Mouse (Mus musculus) C2C12 (cell line): Measurements from ENCODE around the gene Pnkp. TPM values are rescaled to one million over a fixed set of nuclear protein-coding genes. Genes with fewer than 3 reads are reported as not detected.

Source experiments
- H3K27me3 ChIP-seq: one replicate; pipeline ENCODE4 v1.6.1; 2011; ENCODE audit not compliant: control insufficient read depth, insufficient read depth, insufficient read length
- H3K36me3 ChIP-seq: one replicate; pipeline ENCODE4 v1.6.1; 2011; ENCODE audit not compliant: control insufficient read depth, insufficient read depth
- H3K4me3 ChIP-seq: one replicate; pipeline ENCODE4 v1.5.1; 2011; ENCODE audit warnings: mild to moderate bottlenecking, control low read depth; ENCODE audit not compliant: poor library complexity, insufficient read depth, severe bottlenecking
- H3K79me2 ChIP-seq: one replicate; pipeline ENCODE4 v1.6.1; 2011; ENCODE audit not compliant: control insufficient read depth, insufficient read depth
- H3K79me3 ChIP-seq: one replicate; pipeline ENCODE4 v1.6.1; 2011; ENCODE audit warnings: low read depth, control low read depth
- H3ac ChIP-seq: one replicate; pipeline ENCODE3; 2011; ENCODE audit warnings: low read depth; ENCODE audit not compliant: control insufficient read depth, insufficient read length
- CEBPB ChIP-seq: IDR thresholded peaks from one replicate; pipeline ENCODE4 v1.6.1; 2011; ENCODE audit warnings: low read depth, mild to moderate bottlenecking, control low read depth, moderate library complexity
- CTCF ChIP-seq: IDR thresholded peaks from one replicate; pipeline ENCODE4 v1.5.1; 2011; ENCODE audit not compliant: control insufficient read depth, insufficient read depth, insufficient read length
- FOSL1 ChIP-seq: IDR thresholded peaks from one replicate; pipeline ENCODE4 v1.8.0; 2011; ENCODE audit warnings: mild to moderate bottlenecking, low read length; ENCODE audit not compliant: poor library complexity, insufficient read depth, severe bottlenecking
- MAX ChIP-seq: IDR thresholded peaks from one replicate; pipeline ENCODE4 v1.6.1; 2011; ENCODE audit warnings: mild to moderate bottlenecking, control low read depth
- MYOD1 ChIP-seq: IDR thresholded peaks from one replicate; pipeline ENCODE4 v1.6.1; 2011; ENCODE audit warnings: low read depth; ENCODE audit not compliant: control insufficient read depth, insufficient read length
- MYOG ChIP-seq: IDR thresholded peaks from one replicate; pipeline ENCODE4 v1.6.1; 2011; ENCODE audit not compliant: control insufficient read depth, insufficient read length; ENCODE audit errors: extremely low read depth
- USF1 ChIP-seq: IDR thresholded peaks from one replicate; pipeline ENCODE4 v1.6.1; 2011; ENCODE audit warnings: low read depth, mild to moderate bottlenecking, control low read depth, moderate library complexity
- polyA plus RNA-seq: library from polyadenylated mRNA; unstranded; fragments of >200 nt; fragmentation: generic; extraction: Trizol; gene quantifications from one replicate; pipeline ENCODE4 v1.2.1, GENCODE M21; 2012; ENCODE audit warnings: missing spikeins

Pnkp gene
- polyA plus RNA-seq, 1 experiment: 32.0 TPM

DNA sequence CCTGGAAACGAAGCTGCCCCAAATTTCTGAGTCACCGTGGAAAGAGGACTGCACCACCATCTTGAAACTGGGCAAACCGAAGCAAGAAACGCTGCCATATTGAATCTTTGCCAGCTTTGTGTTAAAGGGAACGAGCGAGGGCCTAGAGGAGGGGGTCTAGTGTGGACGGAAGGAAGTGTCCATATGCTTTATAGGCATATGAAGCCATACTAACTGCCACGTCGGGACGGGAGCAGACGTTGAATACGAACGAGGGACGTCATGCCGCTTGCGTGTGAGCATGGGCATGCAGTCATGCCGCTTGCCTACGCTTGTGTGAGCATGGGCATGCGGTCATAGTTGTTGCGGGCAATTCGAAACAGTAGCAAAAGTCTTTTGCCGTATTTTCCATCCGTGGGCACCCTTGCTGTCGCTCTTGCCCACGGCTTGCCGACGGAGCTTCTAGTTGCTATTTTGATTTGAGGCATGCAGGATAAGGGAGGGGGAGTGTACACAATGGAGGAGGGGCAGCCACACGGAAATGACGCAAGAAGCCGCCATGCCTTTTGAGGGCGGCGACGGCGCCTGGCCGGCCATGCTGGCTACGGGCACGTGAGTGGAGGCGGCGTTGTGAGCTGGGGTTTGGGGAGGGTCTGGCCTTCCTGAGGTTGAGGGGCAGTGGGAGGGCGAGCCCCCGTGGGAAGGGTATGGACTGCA is 7.4 kb upstream of the Pnkp start:
- peaks cover 24% of the 10 kb centered on the region for H3K79me3 ChIP-seq
- peak overlapping the region; percentile 82 for H3K4me3 ChIP-seq
- no peak for TF ChIP-seq MYOG
- TF ChIP-seq MAX: peak; percentile 60
- no peak for TF ChIP-seq FOSL1
- TF ChIP-seq USF1: peak; percentile 46
- TF ChIP-seq CEBPB: peak; percentile 56
- TF ChIP-seq CTCF: no peak
- no peak for TF ChIP-seq MYOD1
- peaks cover 17% of the 10 kb centered on the region for H3K36me3 ChIP-seq
- no peaks in the 10 kb centered on the region for H3K27me3 ChIP-seq
- H3K79me2 ChIP-seq: peaks cover 53% of the 10 kb centered on the region
- H3ac ChIP-seq: peak overlapping the region; percentile 93

DNA sequence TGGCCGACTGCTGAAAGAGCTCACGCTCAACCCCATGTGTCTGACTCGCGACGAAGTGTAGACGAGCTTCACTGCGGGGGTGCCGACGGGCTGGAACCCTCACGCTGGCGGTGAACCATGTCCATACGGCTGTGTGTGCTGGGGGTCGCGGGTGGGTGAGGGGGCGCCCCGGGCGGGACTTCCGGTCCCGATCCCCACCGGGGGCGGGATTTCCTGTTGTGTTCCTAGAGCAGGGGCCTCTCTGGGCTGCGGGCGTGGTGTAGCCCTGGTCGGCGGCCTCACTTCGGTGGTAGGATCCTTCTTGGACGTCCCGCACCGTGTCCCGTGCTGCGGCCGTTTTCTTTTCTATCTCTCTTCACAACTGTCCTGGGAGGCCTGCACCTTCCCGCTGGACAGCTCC is 6.8 kb upstream of the Pnkp start:
- H3K36me3 ChIP-seq: peaks cover 17% of the 10 kb centered on the region
- H3K27me3 ChIP-seq: no peaks in the 10 kb centered on the region
- peaks cover 24% of the 10 kb centered on the region for H3K79me3 ChIP-seq
- peaks cover 53% of the 10 kb centered on the region for H3K79me2 ChIP-seq
- no peak for TF ChIP-seq FOSL1
- H3ac ChIP-seq: peak overlapping the region; percentile 93
- peak overlapping the region; percentile 82 for H3K4me3 ChIP-seq

DNA sequence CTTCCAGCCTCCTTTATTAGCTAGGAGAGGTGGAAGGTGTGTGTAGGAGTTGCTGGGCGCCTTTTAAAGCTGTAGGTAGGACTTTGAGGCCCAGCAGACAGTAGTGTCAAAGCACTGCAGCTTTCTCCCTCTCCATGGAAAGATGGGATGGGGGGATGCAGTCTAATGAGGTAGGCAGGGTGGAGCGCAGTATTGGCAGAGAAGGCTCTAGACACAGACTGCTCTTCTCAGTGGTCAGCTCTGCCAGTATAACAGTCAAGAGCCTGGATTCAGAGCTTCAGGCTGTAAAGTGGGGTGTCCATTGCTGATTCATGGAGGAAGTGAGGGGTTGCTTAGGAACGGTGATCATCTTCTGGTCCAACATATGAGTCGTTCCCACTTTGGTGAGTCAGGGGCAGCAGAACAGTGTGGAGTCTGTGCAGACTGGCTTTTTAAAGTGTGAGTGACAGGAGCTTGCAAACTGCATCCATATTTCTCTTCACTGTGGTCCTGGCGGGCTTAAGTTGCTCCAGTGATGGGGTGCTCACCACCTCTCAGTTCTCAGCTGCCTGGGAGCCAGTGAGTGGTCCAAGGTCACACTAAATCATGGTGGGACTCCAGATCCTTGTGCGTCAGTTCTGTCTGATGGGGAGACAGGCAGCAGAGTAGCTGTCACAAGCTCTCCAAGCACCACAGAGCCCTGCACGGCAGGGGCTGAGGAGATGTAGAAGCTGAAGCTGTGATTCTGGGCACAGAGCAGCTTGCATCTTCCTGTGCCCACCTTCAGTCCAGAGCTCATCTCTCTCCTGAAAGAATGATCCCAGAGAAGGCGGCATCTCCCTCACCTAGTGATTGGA is 5.9 kb upstream of the Pnkp start:
- TF ChIP-seq CEBPB (no peak), MYOG (no peak), CTCF (no peak)
- Histone ChIP-seq H3K79me3 (peaks cover 24% of the 10 kb centered on the region), H3K27me3 (no peaks in the 10 kb centered on the region), H3K36me3 (peaks cover 15% of the 10 kb centered on the region), H3K4me3 (peak overlapping the region; percentile 82), H3K79me2 (peaks cover 53% of the 10 kb centered on the region), H3ac (peak overlapping the region; percentile 71)

DNA sequence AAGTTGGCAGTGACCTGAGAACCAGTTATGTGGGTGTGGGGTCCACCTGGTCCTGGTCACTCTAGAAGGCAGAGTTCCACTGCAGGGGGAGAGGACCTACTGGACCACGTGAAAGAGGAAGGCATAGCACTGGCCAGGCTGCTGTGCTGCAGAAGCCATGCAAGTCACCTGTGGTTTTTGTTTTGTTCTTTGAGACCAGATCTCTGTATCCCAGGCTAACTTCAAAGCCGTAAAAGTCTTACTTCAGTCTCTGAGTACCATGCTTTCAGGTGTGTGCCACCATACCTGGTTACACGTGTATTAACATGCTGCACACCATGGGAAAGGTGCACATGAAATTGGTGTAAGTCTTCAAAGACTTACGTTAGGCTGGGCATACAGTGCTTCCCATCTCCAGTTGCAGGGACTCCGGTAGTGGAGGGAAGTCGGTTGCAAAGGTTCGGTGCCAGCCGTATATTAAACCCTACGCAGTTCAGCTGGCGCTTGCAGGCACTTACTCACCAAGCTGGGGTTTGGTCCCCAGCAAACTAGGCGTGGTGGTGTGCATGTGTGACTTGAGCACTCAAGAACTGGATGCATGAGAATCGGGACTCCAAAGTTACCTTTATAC is 5.2 kb upstream of the Pnkp start:
- Histone ChIP-seq H3K79me3 (peaks cover 24% of the 10 kb centered on the region), H3K79me2 (peaks cover 53% of the 10 kb centered on the region), H3K27me3 (no peaks in the 10 kb centered on the region), H3K36me3 (peaks cover 9% of the 10 kb centered on the region), H3ac (no peak overlapping the region), H3K4me3 (no peak overlapping the region)
- TF ChIP-seq CEBPB: no peak

DNA sequence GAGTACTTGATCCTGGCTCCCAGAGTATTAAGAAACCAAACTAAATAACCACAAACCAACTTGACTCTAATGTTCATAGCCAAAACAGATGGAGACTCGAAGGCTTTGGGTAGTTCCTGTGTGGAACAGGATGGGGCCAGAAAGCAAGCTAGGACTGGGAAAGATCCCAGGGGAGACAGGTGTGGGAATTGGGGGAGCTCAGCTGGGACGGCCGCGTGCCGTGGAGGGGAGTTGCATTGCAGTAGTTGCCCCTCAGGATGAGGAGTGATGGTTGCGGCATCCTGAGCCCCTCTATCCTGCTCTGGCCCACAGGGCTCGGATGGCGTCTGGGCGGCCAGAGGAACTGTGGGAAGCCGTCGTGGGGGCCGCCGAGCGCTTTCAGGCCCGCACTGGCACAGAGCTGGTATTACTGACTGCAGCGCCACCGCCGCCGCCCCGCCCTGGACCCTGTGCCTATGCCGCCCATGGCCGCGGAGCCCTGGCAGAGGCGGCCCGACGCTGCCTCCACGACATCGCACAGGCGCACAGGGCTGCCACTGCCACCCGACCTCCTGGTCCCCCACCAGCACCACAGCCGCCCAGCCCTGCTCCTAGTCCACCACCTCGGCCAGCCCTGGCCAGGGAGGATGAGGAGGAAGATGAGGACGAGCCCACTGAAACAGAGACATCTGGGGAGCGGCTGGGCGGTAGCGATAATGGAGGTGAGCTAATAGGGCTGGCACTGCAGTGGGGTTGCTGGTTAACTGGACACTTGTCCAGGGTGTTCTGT is 4.5 kb upstream of the Pnkp start:
- Histone ChIP-seq H3K79me2 (peaks cover 54% of the 10 kb centered on the region), H3K27me3 (no peaks in the 10 kb centered on the region), H3K36me3 (peaks cover 9% of the 10 kb centered on the region), H3ac (no peak overlapping the region), H3K4me3 (no peak overlapping the region), H3K79me3 (peaks cover 23% of the 10 kb centered on the region)
- TF ChIP-seq CTCF (no peak), MAX (no peak), USF1 (no peak), CEBPB (no peak), MYOD1 (no peak), MYOG (no peak), FOSL1 (no peak)

DNA sequence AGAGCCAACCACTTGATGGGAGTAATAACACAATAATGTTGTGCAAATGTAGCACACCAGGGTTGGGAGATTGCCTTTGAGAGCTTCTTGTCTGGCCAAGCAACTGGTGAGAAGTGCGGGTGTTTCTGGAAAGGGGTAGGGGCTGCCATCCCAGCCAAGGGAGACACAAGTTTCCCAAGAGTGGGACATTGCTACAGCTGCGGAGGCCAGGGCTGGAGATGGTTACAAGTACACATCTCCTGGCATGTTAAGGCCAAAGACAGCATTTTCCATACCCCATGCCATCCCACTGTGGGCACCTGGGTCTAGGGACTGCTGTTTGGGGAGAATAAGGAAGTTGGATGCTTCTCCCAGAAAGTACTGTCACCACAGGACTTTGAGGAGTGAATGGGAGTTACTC is 3.9 kb upstream of the Pnkp start:
- no peak overlapping the region for H3K4me3 ChIP-seq

More for the DNA sequence above, 3.9 kb upstream of the Pnkp start:
- peaks cover 54% of the 10 kb centered on the region for H3K79me2 ChIP-seq
- TF ChIP-seq MYOG (no peak), MAX (no peak), MYOD1 (no peak)
- no peak overlapping the region for H3ac ChIP-seq
- H3K27me3 ChIP-seq: no peaks in the 10 kb centered on the region
- peaks cover 9% of the 10 kb centered on the region for H3K36me3 ChIP-seq
- peaks cover 24% of the 10 kb centered on the region for H3K79me3 ChIP-seq
